Mouse (Mus musculus): ENCODE results near the gene Gpn2. TPM values are rescaled to one million over a fixed set of nuclear protein-coding genes. Genes with fewer than 3 reads are reported as not detected.

Gene Gpn2
- total RNA-seq, 2 experiments from 2014 or later = 16.4 to 21.4 TPM

DNA sequence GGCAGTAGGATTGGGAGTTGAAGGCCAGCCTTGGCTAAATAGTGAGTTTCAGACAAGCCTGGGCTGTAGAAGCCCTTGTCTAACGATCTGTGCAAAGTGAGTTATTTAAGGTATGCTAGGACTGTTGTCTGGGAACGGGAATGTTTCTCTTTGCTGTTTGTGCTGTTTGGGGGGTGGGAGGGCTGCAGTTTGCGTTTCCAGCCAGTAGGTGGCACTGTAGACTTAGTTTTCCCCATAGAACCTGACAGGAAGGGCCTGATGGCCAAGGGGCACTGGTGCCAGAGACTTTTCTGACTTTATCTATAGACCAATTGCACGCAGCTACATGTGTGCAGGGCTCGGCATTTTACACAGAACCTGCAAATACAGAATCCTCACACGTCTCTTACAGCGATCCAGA is 8.4 kb downstream of the Gpn2 start:
- peak; percentile 58 to 74 for DNase-seq

DNA sequence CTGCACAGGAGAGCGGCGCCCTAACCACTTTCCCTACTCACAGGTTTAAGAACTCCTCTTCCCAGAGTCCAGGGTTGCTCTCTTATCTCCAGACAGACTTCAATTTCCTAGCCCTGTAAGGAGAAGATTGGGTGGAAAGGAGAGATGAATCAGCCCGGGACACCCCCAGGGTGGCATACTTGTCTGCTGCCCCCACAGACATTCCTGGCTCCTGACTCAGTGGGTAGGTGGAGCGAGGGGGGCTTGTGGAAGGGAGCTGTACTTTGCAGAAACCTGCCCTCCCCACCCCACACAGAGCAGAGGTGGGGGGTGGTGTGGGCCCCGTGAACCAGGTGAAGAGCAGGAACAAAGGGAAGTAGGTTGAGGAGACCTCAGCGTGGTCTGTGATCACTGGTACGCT is 11.4 kb downstream of the Gpn2 start:
- DNase-seq = no peak

DNA sequence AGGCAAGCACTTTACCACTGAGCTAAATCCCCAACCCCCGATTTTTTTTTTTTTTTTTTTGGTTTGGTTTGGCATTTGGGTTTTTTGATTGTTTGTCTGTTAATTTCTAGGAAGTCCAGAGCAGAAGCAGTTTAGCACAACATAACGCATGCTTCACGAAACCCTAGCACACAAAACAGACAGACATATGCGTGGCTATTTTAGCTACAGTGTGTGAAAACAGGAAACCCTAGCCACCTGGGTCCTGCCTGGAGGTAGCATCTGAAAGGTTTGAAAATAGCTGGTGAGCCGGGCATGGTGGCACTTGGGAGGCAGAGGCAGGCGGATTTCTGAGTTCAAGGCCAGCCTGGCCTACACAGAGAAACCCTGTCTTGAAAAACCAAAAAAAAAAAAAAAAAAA is 11.9 kb downstream of the Gpn2 start:
- no peak for DNase-seq

DNA sequence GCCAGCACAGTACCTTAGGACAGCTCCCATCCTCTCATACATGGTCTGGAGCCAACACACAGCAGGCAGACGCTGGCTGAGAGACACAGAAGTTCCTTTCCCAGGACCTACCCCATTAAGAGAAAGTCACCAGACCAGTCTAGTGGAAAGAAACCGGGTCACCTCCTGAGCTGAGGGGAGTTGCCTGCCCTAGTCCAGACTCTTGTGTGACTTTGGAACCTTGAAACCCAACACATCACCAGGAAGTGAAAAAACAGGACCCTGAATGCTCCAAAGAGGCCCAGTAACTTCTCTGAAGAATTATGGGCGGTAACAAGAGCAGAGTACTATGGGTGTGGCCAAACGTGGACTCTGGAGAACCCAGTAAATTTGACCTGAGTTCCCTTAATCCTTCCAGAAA is 14.5 kb downstream of the Gpn2 start:
- DNase-seq = no peak

DNA sequence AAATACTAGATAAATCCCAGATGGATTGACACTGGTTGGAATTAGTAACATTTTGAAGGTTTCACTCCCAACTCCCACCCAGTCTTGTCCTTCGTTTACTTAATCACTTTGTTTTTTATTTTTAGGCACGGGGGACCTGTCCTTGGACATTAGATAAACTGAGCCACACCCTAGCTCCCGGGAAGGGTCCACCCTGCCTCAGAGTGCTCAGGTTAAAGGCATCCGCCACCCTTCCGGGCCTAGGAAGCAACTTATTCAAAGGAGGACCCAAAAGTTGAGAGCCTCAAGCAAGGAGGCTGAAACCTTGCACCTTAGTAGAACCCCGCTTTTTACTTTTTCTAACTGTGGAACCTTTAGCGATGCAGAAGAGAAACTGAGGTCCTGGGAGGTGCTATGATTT is 15.0 kb downstream of the Gpn2 start:
- no peak for DNase-seq

DNA sequence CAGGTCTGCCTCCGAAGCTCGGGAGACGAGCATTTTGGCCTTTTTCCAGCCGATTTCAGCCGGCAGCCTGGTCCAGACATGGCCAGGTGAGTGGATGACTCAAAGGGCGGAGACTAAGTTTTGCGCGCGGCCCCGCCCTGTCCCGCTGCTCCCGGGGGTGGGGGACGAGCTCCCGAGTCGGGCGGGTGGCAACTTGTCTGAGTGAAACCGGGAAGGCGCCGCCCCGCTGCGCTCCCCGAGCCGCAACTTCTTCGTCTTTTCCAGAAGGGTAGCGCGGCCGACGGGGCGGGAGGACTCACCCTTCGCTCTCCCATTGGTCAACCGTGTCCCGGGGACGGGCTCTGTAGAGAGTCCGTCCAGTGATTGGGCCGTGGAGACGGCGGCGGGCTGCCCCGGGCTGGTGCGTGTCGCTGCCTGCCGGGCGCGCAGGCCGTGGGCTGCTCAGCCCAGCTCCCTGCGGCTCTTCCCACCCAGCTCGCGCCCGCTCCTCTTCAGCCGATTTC is 15.5 kb downstream of the Gpn2 start:
- peak; percentile 96 to 97 for DNase-seq

DNA sequence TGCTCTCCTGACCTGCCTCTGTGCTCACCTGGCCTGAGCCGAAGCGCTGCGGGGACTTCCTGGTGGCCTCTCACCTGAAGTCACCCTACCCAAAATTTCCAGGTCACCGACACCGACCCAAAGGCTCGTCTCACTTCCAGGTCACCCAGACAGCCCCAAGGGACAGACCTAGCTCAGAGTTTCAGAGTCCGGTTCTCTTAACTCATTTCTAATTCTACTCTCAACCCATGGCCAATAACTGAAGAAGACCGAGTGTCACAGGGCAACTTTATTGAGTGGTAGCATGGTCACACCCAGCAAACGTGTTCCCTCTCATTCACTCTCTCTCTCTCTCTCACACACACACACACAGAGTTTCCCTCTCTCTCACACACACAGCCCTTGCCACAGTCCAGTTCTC is 16.1 kb downstream of the Gpn2 start:
- DNase-seq = no peak

DNA sequence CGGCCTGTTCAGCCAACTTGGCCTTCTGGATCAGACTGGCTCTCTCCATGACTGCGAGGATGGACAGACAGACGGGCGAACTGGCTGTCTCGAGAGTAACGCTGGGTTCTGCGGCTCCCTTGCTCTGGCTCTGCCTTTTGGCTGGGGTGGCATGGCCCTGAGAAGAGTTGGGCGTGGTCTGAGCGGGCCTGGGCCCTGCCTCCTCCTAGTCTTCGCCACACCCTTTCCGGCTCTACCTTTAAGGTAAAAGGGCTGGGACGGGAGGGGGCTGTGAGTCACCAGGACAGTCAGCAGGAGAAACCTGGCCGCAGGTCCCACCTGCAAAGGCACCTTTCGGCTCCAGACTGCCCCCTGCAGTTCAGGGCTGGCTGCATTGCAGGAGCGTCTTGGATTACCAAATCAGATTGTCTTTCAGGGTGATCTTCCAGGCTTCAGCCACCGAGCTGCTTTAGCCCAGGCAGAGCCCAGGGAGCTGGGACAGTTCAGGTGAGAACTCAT is 17.6 kb downstream of the Gpn2 start, which contains the start of gene Sfn:
Gene Sfn (minus strand): TSS at position 448 of the 498 bp plus-strand sequence.
- peak; percentile 49 to 58 for DNase-seq

DNA sequence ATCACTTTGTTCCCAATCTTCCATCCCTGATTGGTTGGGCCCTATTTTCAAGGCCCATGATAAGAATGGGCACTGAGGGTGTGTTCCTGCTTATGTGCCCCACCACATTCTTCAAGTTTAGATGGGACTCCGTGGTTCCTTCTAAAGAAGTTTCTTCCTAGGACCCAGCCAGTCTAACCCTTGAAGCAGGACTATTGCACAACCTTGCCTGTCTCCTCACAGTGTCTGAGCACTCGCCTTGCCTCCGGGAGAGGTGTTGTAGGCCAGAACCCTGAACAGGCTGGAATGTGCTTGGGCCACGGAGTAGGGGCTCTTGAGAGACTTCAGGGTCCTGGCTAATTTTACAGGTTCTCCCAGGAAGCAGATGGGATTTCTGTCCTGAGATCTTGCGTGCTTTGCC is 18.9 kb downstream of the Gpn2 start:
- no peak for DNase-seq

DNA sequence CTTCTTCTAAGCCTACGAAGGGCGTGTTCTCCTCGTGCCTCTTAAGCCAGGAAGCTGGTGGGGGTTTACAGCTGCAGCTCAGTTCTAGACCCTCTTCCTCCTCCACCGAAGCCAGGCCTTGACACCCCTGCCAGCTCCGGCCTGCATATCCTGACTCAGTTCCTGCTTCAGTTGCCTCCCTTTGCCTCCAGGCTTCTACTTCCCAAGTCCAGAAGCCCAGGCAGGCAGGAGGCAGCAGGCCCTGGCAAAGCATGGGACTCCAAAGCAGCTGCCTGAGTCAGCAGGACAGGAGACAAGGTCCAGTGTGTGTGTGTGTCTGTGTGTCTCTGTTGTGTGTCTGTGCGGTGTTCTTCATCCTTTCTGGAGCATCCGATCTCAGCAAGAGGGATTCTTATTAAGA is 20.0 kb downstream of the Gpn2 start:
- DNase-seq = no peak

DNA sequence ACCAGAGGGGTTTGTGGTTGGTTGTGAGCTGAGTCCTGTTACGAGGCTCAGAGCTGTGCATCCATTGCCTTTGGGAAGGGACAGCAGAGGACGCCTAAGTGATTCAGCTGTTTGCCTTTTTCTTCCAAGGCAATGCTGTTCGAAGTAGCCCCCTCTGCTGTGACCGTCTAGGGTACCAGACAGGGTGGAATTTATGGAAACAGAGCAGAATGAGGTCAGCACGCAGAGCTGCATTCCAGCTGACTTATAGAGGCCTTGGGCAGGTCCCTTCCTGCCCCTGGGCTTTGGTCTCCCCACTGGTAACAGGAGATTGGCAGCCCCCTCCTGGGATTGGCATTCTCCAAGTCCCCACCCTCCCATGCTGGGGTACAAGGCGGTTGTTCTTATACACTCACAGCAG is 20.7 kb downstream of the Gpn2 start:
- no peak for DNase-seq

DNA sequence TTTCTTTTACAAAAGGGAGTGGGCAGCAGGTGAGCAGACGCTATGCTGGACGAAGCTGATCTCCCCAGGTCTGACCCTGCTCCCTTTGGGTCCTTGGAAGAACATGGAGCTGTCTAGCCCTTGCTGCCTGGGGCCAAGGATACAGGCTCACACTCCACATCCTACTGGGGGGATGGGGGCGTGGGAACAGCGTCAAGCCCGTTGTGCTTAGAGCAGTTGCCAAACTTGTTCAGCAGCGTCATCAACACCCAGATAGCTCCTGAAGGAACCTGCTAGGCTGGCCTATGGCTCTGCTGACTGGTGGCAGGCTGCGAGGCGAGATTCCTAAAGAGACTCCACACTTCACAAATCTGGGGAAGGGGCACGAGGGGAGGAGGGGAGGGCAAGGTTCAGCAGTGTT is 21.2 kb downstream of the Gpn2 start:
- DNase-seq = no peak

DNA sequence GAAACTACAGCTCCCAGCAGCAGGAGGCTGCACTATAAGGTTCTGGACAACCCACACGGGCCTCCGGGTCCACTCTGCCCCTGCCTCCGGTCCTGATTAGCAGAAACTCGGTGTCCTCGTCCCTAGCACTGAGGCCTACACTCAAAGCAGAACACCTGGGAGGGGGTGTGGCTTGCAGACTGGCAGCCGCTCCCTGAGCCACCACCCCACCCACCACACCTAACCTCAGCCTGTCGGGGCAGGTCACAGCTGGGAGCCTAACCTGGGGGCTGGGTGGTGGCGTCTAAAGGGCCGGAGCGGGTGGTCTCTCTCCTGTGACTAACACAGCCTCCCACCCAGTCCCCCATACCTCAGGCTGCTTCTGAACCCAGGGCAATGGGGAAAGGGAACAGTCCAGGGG is 23.1 kb downstream of the Gpn2 start:
- no peak for DNase-seq

DNA sequence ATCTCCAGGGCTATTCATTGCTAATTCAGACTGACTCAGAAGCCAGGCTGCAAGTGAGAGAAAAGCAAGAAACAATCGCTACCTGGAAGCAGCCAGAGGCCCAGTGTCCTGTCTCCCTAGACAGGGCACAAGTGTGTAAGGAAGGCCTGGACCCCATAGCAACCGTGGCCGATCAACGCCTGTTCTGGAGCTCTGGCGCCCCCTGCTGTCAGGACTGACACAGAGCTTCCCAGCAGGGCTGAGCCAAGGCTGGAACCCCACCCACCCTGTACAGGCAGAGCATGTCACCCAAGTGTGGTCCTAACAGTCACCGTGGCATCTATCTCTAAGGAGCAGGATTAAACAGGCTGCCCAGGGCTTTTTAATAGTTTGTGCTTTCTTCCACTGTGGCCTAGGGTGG is 25.6 kb downstream of the Gpn2 start:
- peak; percentile 89 to 93 for DNase-seq

DNA sequence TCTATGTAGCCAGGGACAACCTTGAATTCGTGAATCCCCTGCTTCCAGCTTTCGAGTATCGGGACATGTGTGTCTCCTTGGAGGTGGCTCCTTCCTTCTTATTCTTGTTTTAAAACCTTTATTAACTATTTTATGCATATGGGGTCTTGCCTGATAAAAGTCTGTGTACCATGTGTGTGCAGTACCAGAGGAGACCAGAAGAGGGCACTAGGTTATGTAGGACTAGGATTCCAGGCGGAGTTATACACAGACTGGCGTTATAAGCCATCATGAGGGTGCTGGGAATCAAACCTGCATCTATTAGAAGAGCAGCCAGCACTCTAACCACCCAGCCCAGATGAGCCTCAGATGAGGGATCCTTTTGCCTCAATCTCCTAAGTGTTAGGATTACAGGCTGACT is 27.7 kb downstream of the Gpn2 start:
- no peak for DNase-seq

DNA sequence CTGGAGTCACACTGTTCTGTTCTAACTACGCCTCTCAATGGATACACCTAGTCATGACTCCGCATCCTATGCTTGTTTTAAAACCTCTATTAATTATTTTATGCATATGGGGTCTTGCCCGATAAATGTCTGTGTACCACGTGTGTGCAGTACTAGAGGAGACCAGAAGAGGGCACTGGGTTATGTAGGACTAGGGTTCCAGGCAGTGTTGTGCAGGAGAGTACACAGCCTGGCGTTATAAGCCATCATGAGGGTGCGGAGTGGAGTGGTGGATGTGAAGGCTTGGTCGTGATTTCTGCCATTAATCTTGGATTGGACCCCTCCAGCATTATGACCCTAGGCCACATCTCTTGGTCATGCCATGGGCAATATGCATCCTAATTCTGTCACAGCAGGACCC is 28.3 kb downstream of the Gpn2 start:
- DNase-seq = no peak

DNA sequence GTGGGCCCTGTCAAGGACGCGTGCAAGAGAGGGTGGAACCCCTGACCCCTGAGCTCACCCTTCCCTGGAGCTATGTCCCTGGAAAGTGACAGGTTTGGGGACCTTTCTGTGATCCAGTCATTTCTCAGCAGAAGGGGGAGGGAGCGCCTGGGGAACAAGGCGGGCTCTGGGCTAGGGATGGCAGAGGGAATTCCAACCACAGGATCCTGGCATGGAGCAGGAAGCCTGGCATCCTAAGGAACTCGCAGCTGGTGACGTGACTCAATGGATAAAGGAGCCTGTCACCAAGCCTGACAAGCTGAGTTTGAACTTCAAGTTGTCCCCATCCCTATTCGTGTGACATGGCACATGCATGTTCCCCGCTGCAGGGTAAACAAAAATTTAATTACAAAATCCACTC is 28.9 kb downstream of the Gpn2 start:
- DNase-seq = no peak

DNA sequence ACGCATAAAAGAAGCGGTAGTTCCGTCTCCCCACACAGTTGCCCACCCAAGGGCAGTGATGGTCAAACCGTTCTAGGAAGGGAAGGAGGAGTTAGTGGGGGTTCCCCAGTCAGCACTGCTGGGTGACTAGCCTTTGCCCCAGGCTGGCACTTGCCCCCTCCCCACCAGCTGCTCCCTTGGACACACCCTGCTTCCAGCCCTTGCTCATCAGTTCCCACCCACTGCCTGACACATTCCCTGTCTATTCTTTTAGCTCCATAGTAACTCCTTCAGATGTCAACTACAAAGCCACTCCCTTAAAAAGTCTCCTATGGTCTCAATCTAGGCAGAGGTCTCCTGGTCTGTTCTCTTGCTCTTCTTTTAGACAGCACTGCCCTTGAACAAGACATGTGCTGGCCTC is 29.7 kb downstream of the Gpn2 start:
- no peak for DNase-seq

DNA sequence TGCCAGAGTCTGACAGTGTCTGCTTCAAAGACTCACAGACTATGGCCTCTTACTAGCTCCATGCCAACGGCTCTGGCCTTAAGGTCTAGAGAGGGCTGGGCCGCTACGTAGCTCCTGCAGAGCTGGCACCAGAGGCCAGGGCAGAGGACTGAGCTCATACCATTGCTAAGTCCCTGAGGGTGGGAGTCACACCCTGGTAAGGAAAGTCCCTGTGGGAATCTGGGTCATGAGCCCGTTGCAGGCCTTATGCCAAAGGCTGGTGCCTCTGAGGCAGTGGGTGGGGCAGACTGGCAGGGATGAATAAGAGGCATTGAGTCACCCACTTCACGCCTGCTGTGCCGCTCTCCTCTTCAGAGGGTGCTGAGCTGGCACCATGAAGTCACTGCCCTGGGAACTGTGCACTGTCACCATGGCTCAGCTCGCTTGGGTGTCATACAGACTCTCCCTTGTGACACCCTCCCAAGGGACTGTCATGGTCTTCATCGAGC is 30.2 kb downstream of the Gpn2 start:
- DNase-seq = peak; percentile 81 to 91

DNA sequence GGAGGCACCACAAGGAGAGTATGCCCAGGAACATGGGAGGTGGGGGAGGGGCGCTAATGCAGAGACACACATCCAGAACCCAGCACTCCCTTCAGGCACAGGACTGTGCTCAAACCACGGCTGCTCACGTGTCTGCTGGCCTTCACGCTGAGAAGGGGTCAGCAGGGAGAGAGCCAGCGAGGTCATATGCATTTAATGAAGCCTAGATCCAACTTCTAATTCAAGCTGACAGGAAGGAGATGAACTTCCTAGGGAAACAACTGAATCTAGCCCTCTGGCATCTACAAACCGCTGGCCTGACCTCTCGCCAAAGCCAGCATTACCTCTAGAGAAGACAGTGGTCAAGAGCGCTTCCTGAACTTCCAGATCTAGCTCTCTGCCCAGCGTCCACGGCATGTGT is 31.3 kb downstream of the Gpn2 start:
- DNase-seq = peak in 1 of 2 experiments; percentile 44

DNA sequence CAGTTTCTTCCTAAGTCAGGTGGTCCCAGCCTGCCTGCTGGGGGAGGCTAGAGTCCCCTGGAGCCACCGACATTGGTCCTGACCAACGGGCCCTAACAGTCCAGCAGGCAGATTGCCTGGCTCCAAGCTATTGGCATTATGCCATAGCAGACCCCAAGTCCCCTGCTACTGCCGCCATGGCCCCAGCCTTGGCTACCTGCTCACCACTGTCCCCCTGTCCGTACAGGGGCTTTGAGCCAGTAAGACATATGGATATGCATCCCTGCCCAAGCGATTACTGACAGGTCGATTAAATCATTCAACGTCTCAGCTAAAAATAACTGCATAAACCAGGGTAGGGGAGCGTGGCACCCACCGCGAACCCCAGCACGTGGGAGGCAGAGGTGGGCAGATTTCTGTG is 33.8 kb downstream of the Gpn2 start:
- DNase-seq = no peak

DNA sequence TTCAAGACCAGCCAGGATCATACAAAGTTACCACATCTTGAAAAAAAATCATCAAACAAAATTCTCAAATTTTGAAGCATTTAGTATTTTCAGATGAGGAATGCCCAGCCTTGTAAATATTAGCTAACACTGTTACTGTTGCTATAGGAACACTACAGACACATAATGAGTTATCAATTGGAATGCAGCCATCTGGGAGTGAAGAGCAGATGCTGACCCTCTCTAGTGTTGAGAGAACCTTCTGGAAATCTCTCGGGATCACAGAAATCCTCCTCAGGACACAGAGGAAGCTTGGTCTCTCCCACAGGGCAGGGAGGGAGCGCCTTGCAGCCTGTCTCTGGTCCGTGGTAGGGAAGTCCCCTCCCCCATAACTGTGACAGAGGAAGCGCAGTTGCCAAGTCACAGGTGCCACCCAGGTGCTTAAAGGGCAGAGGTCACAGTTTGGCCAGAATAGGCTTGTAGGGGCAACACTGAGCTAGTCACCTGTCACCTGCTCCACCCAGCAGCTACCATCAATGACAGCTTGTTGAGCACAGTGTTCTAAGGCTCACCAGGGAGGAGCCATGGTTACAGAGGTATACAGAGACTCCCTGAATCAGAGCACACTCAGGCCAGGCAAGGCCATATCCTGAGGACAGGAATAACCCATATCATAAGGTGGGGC is 35.4 kb downstream of the Gpn2 start:
- no peak for DNase-seq

DNA sequence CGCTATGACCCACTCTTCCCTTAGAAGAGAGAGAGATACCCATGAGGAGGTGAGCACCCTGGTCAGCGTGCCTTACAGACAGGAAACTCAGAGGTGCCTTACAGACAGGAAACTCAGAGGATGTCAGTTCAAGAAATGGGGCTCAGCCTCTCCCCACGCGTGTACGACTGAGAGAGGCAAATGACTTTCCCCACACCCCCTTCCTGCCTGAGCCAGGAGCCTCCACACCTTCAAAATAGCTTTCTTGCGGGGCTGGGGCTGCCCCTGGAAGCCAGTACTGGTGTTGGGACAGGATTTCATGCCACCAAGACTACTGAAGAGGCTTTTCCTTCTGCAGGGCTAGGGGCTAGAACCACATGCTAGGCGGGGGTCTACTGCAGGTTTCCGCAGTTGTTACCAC is 36.5 kb downstream of the Gpn2 start:
- DNase-seq = no peak

DNA sequence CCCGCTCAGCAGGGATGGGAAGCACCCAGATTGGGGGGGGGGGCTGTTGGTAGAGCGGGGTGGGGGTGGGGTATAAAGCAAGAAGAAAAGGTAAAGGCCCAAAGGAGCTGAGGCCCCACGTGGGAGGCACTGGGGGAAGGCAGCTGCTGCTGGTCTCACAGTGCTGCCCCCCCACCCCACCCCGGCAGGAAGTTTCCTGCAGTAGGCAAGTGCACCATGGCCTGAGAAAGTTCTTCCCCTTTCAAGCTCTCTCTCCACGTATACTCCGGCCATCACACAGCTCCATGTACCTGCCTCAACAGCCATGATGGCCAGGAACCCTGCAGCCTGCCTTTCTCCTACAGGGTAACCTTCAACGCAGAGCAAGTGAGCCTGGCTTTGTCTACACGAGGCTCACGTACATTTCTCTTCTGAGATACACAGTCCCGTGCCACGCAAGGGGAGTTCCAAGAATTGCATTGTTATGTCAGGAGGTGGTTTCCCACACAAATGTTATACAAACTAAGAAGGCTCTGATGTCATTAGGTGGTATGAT is 38.1 kb downstream of the Gpn2 start:
- no peak for DNase-seq

All from adrenal gland, postnatal 36 days (tissue).